Mouse (Mus musculus): ENCODE measurements at regions not wholly inside any gene's neighbourhood (a gene's known extent, or its start where the extent isn't known, plus 50 kb on each side); places are given as distances from the start of the nearest gene placed in this dataset.
A peak's percentile ranks its signal among the peaks of the same experiment; 100 is the strongest.

- ATAC-seq: peak; percentile 83
Observed at GRCm38 (mm10) chr19:14293172-14293571, 304.7 kb downstream of the Tle4 start.

GRCm38 (mm10) chr19:14301176-14301943 is 296.5 kb downstream of the Tle4 start:
- no peak overlapping the region for H3K4me3 ChIP-seq (ENCODE audit: low read depth, low read length)
- H3K36me3 ChIP-seq (ENCODE audit: control insufficient read depth, insufficient read depth, low read length): no peaks in the 10 kb centered on the region
- H3K9me3 ChIP-seq (replicated peaks; ENCODE audit: control insufficient read depth, low read length): no peaks in the 10 kb centered on the region
- ATAC-seq (peak; percentile 95), DNase-seq (ENCODE audit: low spot score) (peak; percentile 88)
- 20% methylated on average over 6 of the region's 6 CpGs for WGBS
- no peak overlapping the region for H3K27ac ChIP-seq (ENCODE audit: low read depth, low read length)
- H3K27me3 ChIP-seq (replicated peaks; ENCODE audit: control insufficient read depth, insufficient read depth, low read length): no peaks in the 10 kb centered on the region
- peaks cover 2% of the 10 kb centered on the region; the same call in 1 of the 2 replicates for H3K4me1 ChIP-seq (ENCODE audit: control insufficient read depth, insufficient read depth, low read length)
- no peak overlapping the region for H3K4me2 ChIP-seq (ENCODE audit: low read length)
- no peak overlapping the region for H3K9ac ChIP-seq (ENCODE audit: low read length)

More at GRCm38 (mm10) chr19:14293172-14293571, 304.7 kb downstream of the Tle4 start:
- Histone ChIP-seq H3K9me3 (replicated peaks; ENCODE audit: control insufficient read depth, low read length) (no peaks in the 10 kb centered on the region), H3K4me3 (ENCODE audit: low read depth, low read length) (no peak overlapping the region), H3K27ac (ENCODE audit: low read depth, low read length) (no peak overlapping the region), H3K4me2 (ENCODE audit: low read length) (no peak overlapping the region), H3K27me3 (replicated peaks; ENCODE audit: control insufficient read depth, insufficient read depth, low read length) (no peaks in the 10 kb centered on the region), H3K4me1 (ENCODE audit: control insufficient read depth, insufficient read depth, low read length) (peaks cover 4% of the 10 kb centered on the region), H3K36me3 (ENCODE audit: control insufficient read depth, insufficient read depth, low read length) (no peaks in the 10 kb centered on the region), H3K9ac (ENCODE audit: low read length) (no peak overlapping the region)
- 44% methylated on average over 3 of the region's 3 CpGs for WGBS
- peak; percentile 64 for DNase-seq (ENCODE audit: low spot score)

GRCm38 (mm10) chr19:14314301-14314700 is 283.6 kb downstream of the Tle4 start:
- Histone ChIP-seq H3K4me3 (ENCODE audit: low read depth, low read length) (no peak overlapping the region), H3K9ac (ENCODE audit: low read length) (no peak overlapping the region), H3K36me3 (ENCODE audit: control insufficient read depth, insufficient read depth, low read length) (no peaks in the 10 kb centered on the region), H3K27me3 (replicated peaks; ENCODE audit: control insufficient read depth, insufficient read depth, low read length) (no peaks in the 10 kb centered on the region), H3K4me1 (ENCODE audit: control insufficient read depth, insufficient read depth, low read length) (peaks cover 2% of the 10 kb centered on the region; the same call in 1 of the 2 replicates), H3K9me3 (replicated peaks; ENCODE audit: control insufficient read depth, low read length) (no peaks in the 10 kb centered on the region), H3K27ac (ENCODE audit: low read depth, low read length) (no peak overlapping the region), H3K4me2 (ENCODE audit: low read length) (no peak overlapping the region)
- WGBS: 71% methylated on average over 7 of the region's 7 CpGs
- DNase-seq (ENCODE audit: low spot score) (peak; percentile 33), ATAC-seq (no peak)

GRCm38 (mm10) chr19:14319677-14320191 is 278.1 kb downstream of the Tle4 start:
- DNase-seq (ENCODE audit: low spot score) (peak; percentile 37), ATAC-seq (no peak)
- H3K4me3 ChIP-seq (ENCODE audit: low read depth, low read length): no peak overlapping the region
- no peaks in the 10 kb centered on the region for H3K36me3 ChIP-seq (ENCODE audit: control insufficient read depth, insufficient read depth, low read length)
- no peak overlapping the region for H3K9ac ChIP-seq (ENCODE audit: low read length)
- H3K27ac ChIP-seq (ENCODE audit: low read depth, low read length): no peak overlapping the region
- no peaks in the 10 kb centered on the region for H3K27me3 ChIP-seq (replicated peaks; ENCODE audit: control insufficient read depth, insufficient read depth, low read length)
- no peaks in the 10 kb centered on the region for H3K9me3 ChIP-seq (replicated peaks; ENCODE audit: control insufficient read depth, low read length)
- peaks cover under 1% of the 10 kb centered on the region; the same call in 1 of the 2 replicates for H3K4me1 ChIP-seq (ENCODE audit: control insufficient read depth, insufficient read depth, low read length)
- H3K4me2 ChIP-seq (ENCODE audit: low read length): no peak overlapping the region
- WGBS: 34% methylated on average over 3 of the region's 3 CpGs

GRCm38 (mm10) chr19:14325353-14326052 is 272.3 kb downstream of the Tle4 start:
- WGBS: 17% methylated on average over 9 of the region's 9 CpGs
- H3K27me3 ChIP-seq (replicated peaks; ENCODE audit: control insufficient read depth, insufficient read depth, low read length): no peaks in the 10 kb centered on the region
- H3K36me3 ChIP-seq (ENCODE audit: control insufficient read depth, insufficient read depth, low read length): no peaks in the 10 kb centered on the region
- no peak overlapping the region for H3K9ac ChIP-seq (ENCODE audit: low read length)
- H3K4me2 ChIP-seq (ENCODE audit: low read length): 0 out of 2 replicates have a peak overlapping the region, but pooled peaks have one; percentile 8
- no peak overlapping the region for H3K27ac ChIP-seq (ENCODE audit: low read depth, low read length)
- ATAC-seq (peak; percentile 50; the same call in 1 of the 2 replicates), DNase-seq (ENCODE audit: low spot score) (peak; percentile 55)
- no peak overlapping the region for H3K4me3 ChIP-seq (ENCODE audit: low read depth, low read length)
- H3K4me1 ChIP-seq (ENCODE audit: control insufficient read depth, insufficient read depth, low read length): peaks cover 13% of the 10 kb centered on the region
- no peaks in the 10 kb centered on the region for H3K9me3 ChIP-seq (replicated peaks; ENCODE audit: control insufficient read depth, low read length)

GRCm38 (mm10) chr19:14333041-14334012 is 264.5 kb downstream of the Tle4 start:
- H3K4me3 ChIP-seq (ENCODE audit: low read depth, low read length): no peak overlapping the region
- no peaks in the 10 kb centered on the region for H3K27me3 ChIP-seq (replicated peaks; ENCODE audit: control insufficient read depth, insufficient read depth, low read length)
- H3K9me3 ChIP-seq (replicated peaks; ENCODE audit: control insufficient read depth, low read length): no peaks in the 10 kb centered on the region
- H3K27ac ChIP-seq (ENCODE audit: low read depth, low read length): no peak overlapping the region
- H3K9ac ChIP-seq (ENCODE audit: low read length): no peak overlapping the region
- DNase-seq (ENCODE audit: low spot score) (no peak), ATAC-seq (no peak)
- WGBS: 80% methylated on average over 6 of the region's 6 CpGs
- no peaks in the 10 kb centered on the region for H3K4me1 ChIP-seq (ENCODE audit: control insufficient read depth, insufficient read depth, low read length)
- H3K4me2 ChIP-seq (ENCODE audit: low read length): no peak overlapping the region
- no peaks in the 10 kb centered on the region for H3K36me3 ChIP-seq (ENCODE audit: control insufficient read depth, insufficient read depth, low read length)

- H3K4me2 ChIP-seq (ENCODE audit: low read length): no peak overlapping the region
- DNase-seq (ENCODE audit: low spot score) (no peak), ATAC-seq (no peak)
- 36% methylated on average over 5 of the region's 5 CpGs for WGBS
- H3K4me1 ChIP-seq (ENCODE audit: control insufficient read depth, insufficient read depth, low read length): no peaks in the 10 kb centered on the region
- no peak overlapping the region for H3K27ac ChIP-seq (ENCODE audit: low read depth, low read length)
- H3K4me3 ChIP-seq (ENCODE audit: low read depth, low read length): no peak overlapping the region
- H3K27me3 ChIP-seq (replicated peaks; ENCODE audit: control insufficient read depth, insufficient read depth, low read length): no peaks in the 10 kb centered on the region
- no peak overlapping the region for H3K9ac ChIP-seq (ENCODE audit: low read length)
- no peaks in the 10 kb centered on the region for H3K9me3 ChIP-seq (replicated peaks; ENCODE audit: control insufficient read depth, low read length)
- no peaks in the 10 kb centered on the region for H3K36me3 ChIP-seq (ENCODE audit: control insufficient read depth, insufficient read depth, low read length)
Observed at GRCm38 (mm10) chr19:14337025-14337424, 260.8 kb downstream of the Tle4 start.

GRCm38 (mm10) chr19:14340759-14341158 is 257.1 kb downstream of the Tle4 start:
- peak; percentile 39 for DNase-seq (ENCODE audit: low spot score)
- WGBS: 83% methylated on average over 2 of the region's 2 CpGs
- H3K27me3 ChIP-seq (replicated peaks; ENCODE audit: control insufficient read depth, insufficient read depth, low read length): no peaks in the 10 kb centered on the region
- H3K9ac ChIP-seq (ENCODE audit: low read length): no peak overlapping the region
- no peak overlapping the region for H3K27ac ChIP-seq (ENCODE audit: low read depth, low read length)
- ATAC-seq: no peak
- no peaks in the 10 kb centered on the region for H3K9me3 ChIP-seq (replicated peaks; ENCODE audit: control insufficient read depth, low read length)
- no peaks in the 10 kb centered on the region for H3K36me3 ChIP-seq (ENCODE audit: control insufficient read depth, insufficient read depth, low read length)
- H3K4me1 ChIP-seq (ENCODE audit: control insufficient read depth, insufficient read depth, low read length): no peaks in the 10 kb centered on the region
- no peak overlapping the region for H3K4me3 ChIP-seq (ENCODE audit: low read depth, low read length)
- H3K4me2 ChIP-seq (ENCODE audit: low read length): no peak overlapping the region

All from forebrain, embryonic 14.5 days (tissue).